Mouse (Mus musculus) forebrain, embryonic 15.5 days (tissue): ENCODE data around the gene Tbx3. TPM values are rescaled to one million over a fixed set of nuclear protein-coding genes. Genes with fewer than 3 reads are reported as not detected.

ENCODE experiments used
- ATAC-seq: fragments of 200-750 bp; cut with Nextera tagmentation; replicated peaks from 2 replicates; pipeline ENCODE4 v1.8.0; 2017; ENCODE audit warnings: mild to moderate bottlenecking, moderate TSS enrichment, moderate library complexity
- H3K27ac ChIP-seq: fragments of 300-500 bp; sonication (generic); replicated peaks from 2 replicates; pipeline ENCODE4 v1.5.1; 2015; ENCODE audit warnings: mild to moderate bottlenecking, inconsistent platforms
- H3K27me3 ChIP-seq: fragments of 300-500 bp; sonication (generic); 2 replicates; pipeline ENCODE4 v1.6.1; 2015; ENCODE audit warnings: inconsistent platforms
- H3K36me3 ChIP-seq: fragments of 300-500 bp; sonication (generic); 2 replicates; pipeline ENCODE4 v1.6.1; 2015; ENCODE audit warnings: mild to moderate bottlenecking, inconsistent platforms
- H3K4me1 ChIP-seq: fragments of 300-500 bp; sonication (generic); 2 replicates; pipeline ENCODE4 v1.6.1; 2015; ENCODE audit warnings: inconsistent platforms
- H3K4me2 ChIP-seq: fragments of 300-500 bp; sonication (generic); replicated peaks from 2 replicates; pipeline ENCODE4 v1.6.1; 2015; ENCODE audit warnings: mild to moderate bottlenecking, inconsistent platforms
- H3K4me3 ChIP-seq: fragments of 300-500 bp; sonication (generic); 2 replicates; pipeline ENCODE4 v1.5.1; 2015; ENCODE audit warnings: mild to moderate bottlenecking, inconsistent platforms
- H3K9ac ChIP-seq: fragments of 300-500 bp; sonication (generic); replicated peaks from 2 replicates; pipeline ENCODE4 v1.6.1; 2015; ENCODE audit warnings: mild to moderate bottlenecking, inconsistent platforms
- H3K9me3 ChIP-seq: fragments of 300-500 bp; sonication (generic); 2 replicates; pipeline ENCODE4 v1.6.1; 2016; ENCODE audit warnings: inconsistent platforms
- WGBS: fragments of 180-500 bp; shearing (Covaris S2); methylation state at CpG from one replicate; pipeline ENCODE4 v1.1.7; 2015; ENCODE audit warnings: mixed read lengths; 5-methylcytosine and 5-hydroxymethylcytosine counted together
- polyA plus RNA-seq: library from polyadenylated mRNA; unstranded; fragments of >200 nt; fragmentation: Nextera tagmentation; extraction: Ambion mirVana; gene quantifications from 2 replicates; pipeline ENCODE4 v1.2.1, GENCODE M21; 2015

Gene Tbx3
- polyA plus RNA-seq, 1 experiment from 2014 or later: 2.4 TPM

DNA sequence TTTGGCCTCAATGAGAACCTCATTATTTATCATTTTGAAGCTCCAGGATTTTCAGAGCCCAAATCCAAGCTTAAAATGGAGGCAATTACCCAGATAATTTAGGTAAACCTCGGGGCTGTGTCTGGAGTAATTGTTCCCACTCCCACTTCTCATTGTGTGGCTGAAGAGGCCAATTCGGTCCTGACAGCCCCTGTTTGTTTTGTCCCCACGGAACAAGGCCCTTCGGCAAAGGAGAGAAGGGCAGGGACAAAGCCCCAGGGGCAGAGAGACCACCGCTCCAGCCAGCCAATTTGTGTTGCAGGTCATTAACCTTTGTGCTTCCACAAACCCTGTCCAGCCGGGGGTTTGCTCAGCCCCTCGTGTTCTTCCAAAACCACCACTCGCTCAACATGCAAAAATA, 24.4 kb downstream of the Tbx3 start:
- Histone ChIP-seq H3K27ac (no peak overlapping the region), H3K4me3 (no peak overlapping the region), H3K36me3 (no peaks in the 10 kb centered on the region), H3K9me3 (no peaks in the 10 kb centered on the region), H3K27me3 (peaks cover 31% of the 10 kb centered on the region), H3K9ac (no peak overlapping the region), H3K4me2 (no peak overlapping the region), H3K4me1 (no peaks in the 10 kb centered on the region)
- ATAC-seq: no peak
- WGBS: 4% methylated on average over 8 of the region's 8 CpGs

DNA sequence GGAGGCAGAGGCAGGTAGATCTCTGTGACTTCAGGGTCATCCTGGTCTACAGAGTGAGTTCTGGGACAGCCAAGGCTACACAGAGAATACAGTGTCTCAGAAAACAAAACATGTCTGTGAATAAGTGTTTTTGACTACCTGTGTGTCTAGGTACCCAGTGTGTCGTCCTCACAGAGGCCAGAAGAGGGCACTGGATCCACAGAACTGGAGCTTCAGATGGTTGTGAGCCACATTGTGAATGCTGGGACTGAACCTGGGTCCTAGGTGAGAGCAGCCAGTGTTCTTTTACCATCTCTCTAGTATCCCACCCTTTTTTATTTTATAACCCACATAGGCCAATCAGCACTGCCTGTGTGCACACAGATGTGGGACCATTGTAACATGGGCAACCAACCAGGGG, 32.6 kb downstream of the Tbx3 start:
- no peaks in the 10 kb centered on the region for H3K9me3 ChIP-seq
- peaks cover 5% of the 10 kb centered on the region for H3K4me1 ChIP-seq
- no peaks in the 10 kb centered on the region for H3K36me3 ChIP-seq
- H3K9ac ChIP-seq: no peak overlapping the region
- no peak overlapping the region for H3K27ac ChIP-seq
- no peak overlapping the region for H3K4me2 ChIP-seq
- 74% methylated on average over 1 of the region's 1 CpGs for WGBS
- ATAC-seq: no peak
- no peak overlapping the region for H3K4me3 ChIP-seq
- H3K27me3 ChIP-seq: peaks cover 26% of the 10 kb centered on the region

DNA sequence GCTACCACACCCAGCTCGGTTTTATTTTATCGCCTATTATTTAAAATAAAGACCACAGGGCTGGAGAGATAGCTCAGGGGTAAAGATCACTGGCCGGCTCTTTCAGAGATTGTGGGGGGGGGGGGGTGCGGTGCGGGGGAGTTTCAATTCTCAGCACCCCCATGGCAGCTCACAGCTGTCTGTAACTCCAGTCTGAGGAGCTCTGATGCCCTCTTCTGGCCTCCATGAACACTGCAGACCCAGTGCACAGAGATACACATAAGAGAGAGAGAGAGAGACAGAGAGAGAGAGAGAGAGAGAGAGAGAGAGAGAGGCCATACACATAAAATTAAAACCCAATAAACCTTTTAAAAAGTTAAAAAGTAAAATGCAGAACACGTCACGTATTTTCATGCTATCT, 34.4 kb downstream of the Tbx3 start:
- Histone ChIP-seq H3K4me3 (no peak overlapping the region), H3K27ac (no peak overlapping the region), H3K36me3 (no peaks in the 10 kb centered on the region), H3K9me3 (no peaks in the 10 kb centered on the region), H3K4me2 (no peak overlapping the region), H3K4me1 (peaks cover 5% of the 10 kb centered on the region), H3K9ac (no peak overlapping the region), H3K27me3 (peaks cover 38% of the 10 kb centered on the region)
- 66% methylated on average over 7 of the region's 7 CpGs for WGBS
- ATAC-seq: no peak

DNA sequence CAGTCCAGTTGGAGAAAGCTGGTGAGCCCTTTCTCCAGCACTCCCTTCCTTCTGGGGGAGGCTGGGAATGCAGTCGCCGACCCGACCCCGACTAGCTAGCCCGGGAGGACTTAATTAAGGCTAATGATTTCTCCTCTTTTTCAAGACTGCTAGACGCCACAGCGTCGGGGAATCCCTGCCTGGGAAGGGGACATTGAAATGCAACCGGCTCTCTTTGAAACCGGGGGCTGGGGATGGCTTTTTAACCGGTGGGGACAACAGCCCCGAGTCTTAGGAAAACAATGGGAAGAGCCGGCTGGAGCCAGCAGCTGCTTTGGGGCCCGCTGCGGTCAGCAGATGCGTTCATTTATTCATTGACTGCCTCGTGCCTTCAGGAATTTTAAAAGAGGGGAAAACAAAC, 36.0 kb downstream of the Tbx3 start:
- WGBS: under 1% methylated on average over 17 of the region's 17 CpGs
- no peaks in the 10 kb centered on the region for H3K9me3 ChIP-seq
- peaks cover 50% of the 10 kb centered on the region for H3K27me3 ChIP-seq
- peaks cover 5% of the 10 kb centered on the region for H3K4me1 ChIP-seq
- H3K4me2 ChIP-seq: peak overlapping the region; percentile 5; the same call in 1 of the 2 replicates
- no peak overlapping the region for H3K4me3 ChIP-seq
- no peak overlapping the region for H3K27ac ChIP-seq
- no peak overlapping the region for H3K9ac ChIP-seq
- ATAC-seq: no peak
- no peaks in the 10 kb centered on the region for H3K36me3 ChIP-seq

DNA sequence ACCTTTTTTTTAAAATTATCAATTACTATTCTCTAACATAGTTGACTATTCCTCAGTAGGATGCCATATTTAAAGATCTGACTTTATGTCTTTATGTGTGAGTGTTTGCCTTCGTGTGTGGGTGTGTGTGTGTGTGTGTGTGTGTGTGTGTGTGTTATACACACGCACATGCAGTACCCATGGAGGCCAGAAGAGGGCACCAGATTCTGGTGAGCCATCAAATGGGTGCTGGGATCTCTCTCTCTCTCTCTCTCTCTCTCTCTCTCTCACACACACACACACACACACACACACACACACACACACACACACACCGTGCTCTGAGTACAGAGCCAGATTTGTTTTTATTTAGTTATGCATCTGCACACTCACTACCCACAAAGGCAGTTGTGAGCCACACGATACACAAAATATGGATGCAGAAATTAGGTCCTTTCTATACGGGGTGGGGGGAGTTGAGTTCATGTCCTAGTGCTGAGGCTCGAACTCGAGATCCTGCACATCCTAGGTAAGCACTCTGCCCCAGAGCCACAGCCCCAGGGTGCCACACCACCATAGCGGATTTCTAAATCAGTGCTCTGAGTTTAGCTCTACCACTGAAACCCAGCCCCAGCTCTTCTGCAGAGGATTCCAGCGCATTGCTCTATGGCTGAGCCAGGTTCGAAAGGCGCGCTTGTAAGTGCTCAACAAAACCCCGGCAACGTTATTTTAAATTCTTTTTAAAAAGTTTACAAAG, 38.5 kb downstream of the Tbx3 start:
- WGBS: 82% methylated on average over 14 of the region's 14 CpGs

DNA sequence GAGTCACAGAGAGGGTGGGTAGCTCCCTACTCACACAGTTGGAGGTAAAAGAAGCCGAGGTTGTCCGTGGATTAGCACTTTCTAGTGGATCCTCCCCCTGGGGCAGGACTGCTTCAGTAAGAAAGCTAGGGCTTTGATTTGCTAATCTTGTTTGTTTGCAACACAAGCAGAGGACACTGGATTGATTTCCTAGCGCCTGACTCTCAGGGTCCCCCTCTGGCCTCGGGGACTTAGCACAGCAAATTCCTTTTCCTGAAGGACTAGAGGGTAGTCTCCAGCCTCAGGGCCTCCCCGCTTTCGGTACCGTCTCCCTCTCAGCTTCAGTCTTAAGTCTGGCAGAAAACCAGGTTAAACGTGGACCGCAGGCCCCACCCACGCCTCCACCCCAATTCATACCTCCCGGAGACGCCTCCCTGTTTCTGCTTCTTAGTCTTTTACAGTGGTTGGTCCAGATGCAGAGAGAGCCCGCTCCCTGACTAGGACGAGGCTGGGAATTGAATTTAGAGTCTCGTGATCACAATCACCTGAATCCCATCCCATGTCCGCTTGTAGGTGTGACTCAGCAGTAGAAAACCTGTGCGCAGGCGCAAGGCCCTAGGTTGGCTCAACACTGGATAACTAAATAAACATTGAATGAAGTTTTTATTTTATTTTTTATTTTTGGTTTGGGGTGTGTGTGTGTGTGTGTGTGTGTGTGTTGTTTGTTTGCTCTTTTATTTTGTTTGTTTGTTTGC, 39.5 kb downstream of the Tbx3 start:
- Histone ChIP-seq H3K36me3 (no peaks in the 10 kb centered on the region), H3K9me3 (no peaks in the 10 kb centered on the region), H3K4me1 (peaks cover 5% of the 10 kb centered on the region), H3K27me3 (peaks cover 57% of the 10 kb centered on the region), H3K4me3 (no peak overlapping the region), H3K27ac (no peak overlapping the region), H3K9ac (no peak overlapping the region), H3K4me2 (no peak overlapping the region)
- no peak for ATAC-seq
- 12% methylated on average over 18 of the region's 18 CpGs for WGBS

More for the DNA sequence above, 38.5 kb downstream of the Tbx3 start:
- no peaks in the 10 kb centered on the region for H3K9me3 ChIP-seq
- H3K4me1 ChIP-seq: peaks cover 5% of the 10 kb centered on the region
- H3K27ac ChIP-seq: no peak overlapping the region
- H3K36me3 ChIP-seq: no peaks in the 10 kb centered on the region
- no peak overlapping the region for H3K4me2 ChIP-seq
- no peak overlapping the region for H3K4me3 ChIP-seq
- ATAC-seq: no peak
- no peak overlapping the region for H3K9ac ChIP-seq
- peaks cover 57% of the 10 kb centered on the region for H3K27me3 ChIP-seq

DNA sequence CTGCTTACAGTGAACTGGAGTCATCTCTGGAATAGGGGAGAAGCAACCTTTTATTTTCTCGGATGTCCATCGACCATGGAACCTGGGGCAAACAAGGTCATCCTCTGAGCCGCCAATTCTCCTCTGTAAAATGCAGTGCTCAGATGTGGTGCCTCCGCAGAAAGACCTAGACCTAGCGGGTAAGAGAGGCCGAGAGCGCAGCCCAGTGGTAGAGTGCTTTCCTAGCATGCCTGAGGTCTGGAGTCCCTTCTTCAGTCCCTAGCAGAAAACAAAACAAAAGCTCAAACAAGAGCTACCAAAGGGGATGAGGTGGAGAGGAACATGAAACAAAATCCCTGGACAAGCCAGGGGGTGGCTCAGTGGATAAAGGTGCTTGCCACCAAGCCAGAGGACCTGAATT, 40.3 kb downstream of the Tbx3 start:
- Histone ChIP-seq H3K27ac (no peak overlapping the region), H3K4me1 (peaks cover 5% of the 10 kb centered on the region), H3K36me3 (no peaks in the 10 kb centered on the region), H3K9me3 (no peaks in the 10 kb centered on the region), H3K27me3 (peaks cover 53% of the 10 kb centered on the region), H3K4me3 (no peak overlapping the region), H3K9ac (no peak overlapping the region), H3K4me2 (no peak overlapping the region)
- no peak for ATAC-seq
- 14% methylated on average over 7 of the region's 7 CpGs for WGBS

DNA sequence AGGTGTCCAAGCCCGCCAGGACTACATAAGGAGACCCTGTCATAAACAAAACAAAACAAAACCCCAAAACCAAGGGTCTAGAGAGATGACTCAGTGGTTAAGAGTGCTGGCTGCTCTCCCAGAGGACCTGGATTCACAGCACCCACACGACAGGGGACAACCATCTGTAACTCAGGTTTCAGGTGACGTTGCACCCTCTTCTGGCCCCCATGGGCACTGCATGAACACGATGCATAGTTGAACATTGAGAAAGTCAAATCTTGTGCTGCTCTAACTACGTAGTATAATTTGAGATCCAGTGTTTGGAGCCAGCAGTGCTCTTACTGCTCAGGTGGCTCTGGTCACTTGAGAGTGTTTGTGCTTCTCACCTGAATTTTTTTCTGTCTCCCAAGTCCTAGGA, 41.2 kb downstream of the Tbx3 start:
- Histone ChIP-seq H3K27me3 (peaks cover 47% of the 10 kb centered on the region), H3K9me3 (no peaks in the 10 kb centered on the region), H3K4me2 (no peak overlapping the region), H3K4me3 (no peak overlapping the region), H3K4me1 (peaks cover under 1% of the 10 kb centered on the region), H3K27ac (no peak overlapping the region), H3K9ac (no peak overlapping the region), H3K36me3 (no peaks in the 10 kb centered on the region)
- WGBS: 86% methylated on average over 5 of the region's 5 CpGs
- ATAC-seq: no peak

DNA sequence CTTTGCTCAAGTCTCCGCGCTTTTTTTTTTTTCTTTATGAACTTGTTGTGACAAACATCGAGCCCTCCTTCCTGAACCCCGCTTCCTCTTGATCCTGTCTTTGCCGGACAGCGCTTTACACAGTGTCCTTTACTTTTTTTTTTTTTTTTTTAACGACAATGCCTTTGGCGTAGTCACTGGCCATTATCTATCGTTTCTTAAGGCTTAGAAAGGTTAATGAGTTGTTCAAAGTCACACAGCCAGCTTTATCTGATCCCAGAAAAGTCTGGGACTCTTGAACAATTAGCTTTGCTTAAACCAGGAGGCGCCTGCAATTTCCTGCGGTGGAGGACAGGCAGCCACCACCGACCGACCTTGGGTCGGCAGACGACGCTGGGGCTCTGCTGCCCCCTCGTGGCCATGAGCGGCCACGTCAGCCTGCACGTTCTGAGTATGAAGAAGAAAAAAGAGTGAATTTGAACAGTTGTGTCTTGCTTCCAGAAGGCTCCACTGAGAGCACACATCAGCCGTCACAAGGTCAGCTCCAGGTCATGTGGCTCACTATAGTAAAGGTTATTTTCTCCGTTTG, 42.3 kb downstream of the Tbx3 start:
- Histone ChIP-seq H3K27ac (no peak overlapping the region), H3K9me3 (no peaks in the 10 kb centered on the region), H3K4me2 (no peak overlapping the region), H3K27me3 (peaks cover 37% of the 10 kb centered on the region), H3K9ac (no peak overlapping the region), H3K4me1 (no peaks in the 10 kb centered on the region), H3K4me3 (no peak overlapping the region), H3K36me3 (no peaks in the 10 kb centered on the region)
- no peak for ATAC-seq
- WGBS: 4% methylated on average over 22 of the region's 22 CpGs

DNA sequence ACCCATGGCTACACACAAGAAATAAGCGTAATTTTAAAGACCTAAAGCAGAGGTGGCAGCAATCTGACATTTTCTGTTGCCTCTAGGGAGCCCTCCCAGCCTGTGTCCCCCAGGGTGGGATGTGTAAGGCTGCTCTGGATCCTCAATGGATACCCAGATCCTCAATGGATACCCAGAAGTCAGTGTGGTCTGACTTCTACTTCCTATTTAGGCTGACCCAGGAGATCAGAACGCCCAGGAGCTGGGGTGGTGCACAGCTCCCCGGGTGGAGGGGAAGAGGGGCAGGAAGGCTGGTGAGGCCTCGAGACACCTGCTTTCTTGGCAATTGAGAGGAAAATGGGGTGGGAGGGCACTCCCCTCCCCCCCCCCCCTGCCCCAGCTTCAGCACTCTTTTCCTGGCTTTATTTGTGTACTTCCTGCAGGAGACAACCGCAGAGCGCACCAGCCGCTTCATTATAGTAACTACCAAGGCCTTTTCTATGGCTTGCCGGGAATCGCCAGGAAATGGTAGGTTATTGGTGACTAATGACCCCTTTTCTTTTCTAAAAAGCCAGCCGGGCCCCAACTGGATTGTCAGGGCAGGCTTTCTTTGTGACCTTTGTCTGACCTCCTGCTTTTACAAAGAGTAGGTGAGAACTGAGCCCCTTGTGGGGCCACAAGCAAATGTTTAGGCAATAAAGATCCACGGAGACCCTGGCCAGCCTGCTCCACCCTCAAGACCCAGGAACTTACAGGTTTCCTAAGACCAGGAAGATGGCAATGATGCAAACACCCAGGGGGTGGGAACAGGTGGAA, 50.2 kb downstream of the Tbx3 start:
- Histone ChIP-seq H3K27me3 (no peaks in the 10 kb centered on the region), H3K36me3 (no peaks in the 10 kb centered on the region), H3K27ac (no peak overlapping the region), H3K4me3 (no peak overlapping the region), H3K9ac (no peak overlapping the region), H3K4me2 (no peak overlapping the region), H3K9me3 (no peaks in the 10 kb centered on the region), H3K4me1 (no peaks in the 10 kb centered on the region)
- WGBS: 15% methylated on average over 11 of the region's 11 CpGs
- ATAC-seq: no peak

DNA sequence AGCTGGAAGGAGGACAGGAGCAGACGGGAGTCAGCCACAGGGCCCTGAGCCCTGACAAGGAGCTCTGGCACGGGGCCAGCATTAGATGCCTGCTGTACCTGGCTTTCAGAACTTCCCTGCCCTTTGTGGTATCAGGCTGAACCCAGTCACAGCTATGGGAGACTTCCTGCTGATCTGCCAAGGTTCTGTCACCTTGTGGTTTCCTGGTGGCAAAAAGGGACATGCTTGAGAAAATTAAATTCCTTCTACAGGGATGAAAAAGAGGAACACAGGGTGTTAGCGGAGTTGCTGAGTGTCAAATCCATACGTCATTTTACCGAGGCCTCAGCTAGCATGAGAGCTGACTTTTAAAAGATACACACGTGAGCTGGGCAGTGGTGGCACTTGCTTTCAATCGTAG, 62.5 kb downstream of the Tbx3 start:
- no peaks in the 10 kb centered on the region for H3K4me1 ChIP-seq
- no peaks in the 10 kb centered on the region for H3K36me3 ChIP-seq
- H3K9me3 ChIP-seq: no peaks in the 10 kb centered on the region
- no peak overlapping the region for H3K27ac ChIP-seq
- H3K4me3 ChIP-seq: no peak overlapping the region
- 74% methylated on average over 7 of the region's 7 CpGs for WGBS
- H3K27me3 ChIP-seq: no peaks in the 10 kb centered on the region
- H3K4me2 ChIP-seq: no peak overlapping the region
- ATAC-seq: no peak
- no peak overlapping the region for H3K9ac ChIP-seq
